ENCODE assay signal across 35 mouse cellular contexts in the genomic region with DNA sequence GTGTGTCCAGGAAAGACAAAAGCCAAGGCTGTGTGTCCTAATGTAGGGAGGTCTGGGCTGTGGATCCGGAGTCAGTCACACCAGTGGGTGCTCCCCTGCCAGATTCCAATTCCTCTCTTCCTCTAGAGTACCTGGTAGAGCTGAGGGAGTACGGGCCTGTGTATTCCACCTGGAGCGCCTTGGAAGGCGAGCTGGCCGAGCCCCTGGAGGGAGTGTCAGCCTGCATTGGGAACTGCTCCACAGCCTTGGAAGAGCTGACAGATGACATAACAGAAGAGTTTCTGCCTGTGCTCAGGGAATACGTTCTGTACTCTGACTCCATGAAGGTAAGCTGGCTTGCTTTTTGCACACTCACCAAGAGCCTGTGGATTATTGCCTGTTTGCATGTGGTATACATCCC. TPM values are rescaled to one million over a fixed set of nuclear protein-coding genes. Genes with fewer than 3 reads are reported as not detected.
"Had no signal": no experiment of that assay in that cellular context is flagged by ENCODE, and none has a peak within 500 bp of the region (broad histone marks: within the 10 kb centered on the region; RNA-seq: fewer than 3 reads in every experiment).

No protein-coding gene starts in this region.

- H3K4me1 ChIP-seq: limb, embryonic 10.5 days; limb, embryonic 12.5 days; limb, embryonic 13.5 days; limb, embryonic 15.5 days; midbrain, embryonic 10.5 days; midbrain, embryonic 12.5 days; midbrain, embryonic 13.5 days; midbrain, embryonic 15.5 days had no signal

- H3K9ac ChIP-seq: limb, embryonic 12.5 days; limb, embryonic 13.5 days; limb, embryonic 15.5 days; liver, embryonic 12.5 days; liver, embryonic 13.5 days; liver, embryonic 14.5 days; liver, embryonic 15.5 days; liver, postnatal 0 days; lung, embryonic 14.5 days; lung, embryonic 15.5 days; midbrain, embryonic 12.5 days; midbrain, embryonic 13.5 days; midbrain, embryonic 15.5 days had no signal

- H3K9me3 ChIP-seq: limb, embryonic 10.5 days; limb, embryonic 15.5 days; liver, embryonic 12.5 days; liver, embryonic 13.5 days; liver, embryonic 15.5 days; lung, embryonic 15.5 days; midbrain, embryonic 10.5 days; midbrain, embryonic 12.5 days; midbrain, embryonic 13.5 days; midbrain, embryonic 15.5 days had no signal

- H3K4me2 ChIP-seq: limb, embryonic 12.5 days; limb, embryonic 13.5 days; limb, embryonic 15.5 days; liver, embryonic 11.5 days; liver, embryonic 12.5 days; liver, embryonic 13.5 days; liver, embryonic 15.5 days; lung, embryonic 14.5 days; lung, embryonic 15.5 days; midbrain, embryonic 11.5 days; midbrain, embryonic 12.5 days; midbrain, embryonic 13.5 days; midbrain, embryonic 15.5 days had no signal

- H3K27me3 ChIP-seq: limb, embryonic 12.5 days; limb, embryonic 13.5 days; limb, embryonic 15.5 days; liver, embryonic 12.5 days; liver, embryonic 13.5 days; liver, embryonic 15.5 days; lung, embryonic 15.5 days; megakaryocyte, embryonic 14.5 days; midbrain, embryonic 12.5 days; midbrain, embryonic 13.5 days; midbrain, embryonic 15.5 days had no signal

- H3K36me3 ChIP-seq: lung, embryonic 15.5 days had no signal

- ATAC-seq: liver, embryonic 12.5 days; liver, postnatal 0 days; lung, postnatal 0 days; midbrain, embryonic 13.5 days; midbrain, embryonic 15.5 days; midbrain, embryonic 16.5 days had no signal

- DNase-seq: left cerebral cortex, postnatal 4 days; liver; liver, embryonic 13.5 days; liver, postnatal 0 days; lung, adult 18-20 months; lung, adult 2 months; lung, embryonic 14.5 days; lung, postnatal 10 days; lung, postnatal 14 days; lung, postnatal 36 days; lung, postnatal 4 days; midbrain, embryonic 14.5 days had no signal

- H3K27ac ChIP-seq: limb, embryonic 10.5 days; limb, embryonic 12.5 days; limb, embryonic 13.5 days; limb, embryonic 15.5 days; liver, embryonic 12.5 days; liver, embryonic 13.5 days; liver, embryonic 14.5 days; liver, embryonic 15.5 days; lung, embryonic 15.5 days; macrophage; midbrain, embryonic 10.5 days; midbrain, embryonic 12.5 days; midbrain, embryonic 13.5 days; midbrain, embryonic 15.5 days had no signal

- H3K4me3 ChIP-seq: limb, embryonic 10.5 days; limb, embryonic 12.5 days; limb, embryonic 13.5 days; limb, embryonic 15.5 days; liver, embryonic 12.5 days; liver, embryonic 13.5 days; liver, embryonic 15.5 days; lung, embryonic 15.5 days; megakaryocyte, embryonic 14.5 days; midbrain, embryonic 10.5 days; midbrain, embryonic 12.5 days; midbrain, embryonic 13.5 days; midbrain, embryonic 15.5 days; myocyte had no signal

RNA-seq across cellular contexts. Expression of a gene that starts 28.6 kb away (rescaled TPM):
- polyA plus RNA-seq: limb, embryonic 10.5 days; limb, embryonic 11.5 days; limb, embryonic 12.5 days; liver, adult 2 months; liver, embryonic 11.5 days; liver, embryonic 12.5 days; liver, embryonic 13.5 days; liver, embryonic 14.5 days; liver, embryonic 15.5 days; liver, embryonic 16.5 days; liver, postnatal 0 days; macrophage; midbrain, embryonic 10.5 days; midbrain, embryonic 12.5 days; midbrain, embryonic 13.5 days; midbrain, embryonic 14.5 days; myocyte; neural tube, embryonic 11.5 days had no signal
